Mouse (Mus musculus) retina, postnatal 7 days (tissue): ENCODE measurements at regions not wholly inside any gene's neighbourhood (a gene's known extent, or its start where the extent isn't known, plus 50 kb on each side); places are given as distances from the start of the nearest gene placed in this dataset.

Source experiments
- DNase-seq: peaks from one replicate; pipeline ENCODE4 v3.0.0-alpha.2; 2012; ENCODE audit warnings: low read depth, low spot score

- no peak for DNase-seq
Measured at GRCm38 (mm10) chr14:62057096-62057495, 235.3 kb upstream of the Rnaseh2b start.

GRCm38 (mm10) chr14:62058100-62058499, 234.3 kb upstream of the Rnaseh2b start:
- DNase-seq, result no peak

GRCm38 (mm10) chr14:62071140-62071539, 221.2 kb upstream of the Rnaseh2b start:
- DNase-seq, result no peak

DNA sequence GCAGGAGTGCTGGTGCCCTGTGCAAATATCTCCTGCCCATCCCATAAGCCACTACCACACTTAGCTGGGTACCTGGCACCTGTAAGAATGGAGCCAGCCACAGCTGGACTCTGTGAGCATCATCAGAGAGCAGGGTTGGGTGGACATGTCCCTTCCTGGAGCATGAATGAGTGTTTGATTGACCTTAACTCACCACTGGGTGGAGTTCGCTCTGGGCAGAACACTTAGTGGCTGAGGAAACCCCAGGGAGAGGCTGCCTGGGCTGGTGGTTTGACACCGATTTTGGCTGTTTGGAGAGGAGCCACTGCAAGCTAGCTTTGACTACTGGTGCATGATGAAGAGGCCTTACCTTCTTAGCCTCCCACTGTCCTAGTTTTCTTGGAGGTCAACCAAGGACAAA, 208.3 kb upstream of the Rnaseh2b start:
- DNase-seq, result no peak

DNA sequence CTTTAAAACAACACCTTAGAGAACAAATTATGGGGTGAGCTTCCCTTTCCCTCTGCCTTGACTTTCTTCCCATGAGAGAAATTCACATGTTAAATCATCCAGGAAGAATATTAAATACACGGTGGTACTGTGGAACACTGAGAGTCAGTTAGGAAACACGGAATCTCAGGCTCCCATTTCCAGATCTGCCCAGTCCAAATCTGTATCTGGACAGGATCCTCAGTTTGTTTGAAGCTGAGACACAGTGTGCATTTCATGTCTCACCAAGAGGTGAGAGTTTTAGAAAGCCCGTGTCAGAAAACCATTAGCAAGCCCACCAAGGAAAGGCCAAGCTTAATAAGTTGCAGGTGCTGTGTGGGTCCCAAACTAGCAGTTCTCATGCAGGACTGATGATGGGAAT, 204.2 kb upstream of the Rnaseh2b start:
- DNase-seq, result no peak

DNA sequence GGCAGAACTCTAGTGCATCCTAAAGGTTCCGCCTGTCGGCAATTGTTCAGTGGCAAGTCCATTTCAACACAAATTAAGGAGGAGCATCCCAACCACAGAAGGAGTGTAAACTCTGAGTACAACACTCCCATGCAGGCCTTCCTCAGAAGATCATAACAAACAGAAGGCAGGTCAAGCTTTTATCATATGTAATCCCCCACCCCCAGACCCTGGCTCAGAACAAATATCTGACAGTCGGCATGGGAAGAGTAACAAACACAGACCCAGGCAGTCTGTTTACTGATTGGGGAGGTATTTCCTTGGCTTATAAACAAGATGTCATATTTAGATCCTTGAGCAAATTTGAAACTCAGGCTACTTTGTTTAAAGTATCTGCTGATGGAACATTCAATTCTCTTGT, 174.9 kb upstream of the Rnaseh2b start:
- DNase-seq, result no peak

- DNase-seq, result no peak
Measured at GRCm38 (mm10) chr14:62118542-62118953, 173.8 kb upstream of the Rnaseh2b start.

GRCm38 (mm10) chr14:62128918-62129317, 163.5 kb upstream of the Rnaseh2b start:
- DNase-seq, result no peak

DNA sequence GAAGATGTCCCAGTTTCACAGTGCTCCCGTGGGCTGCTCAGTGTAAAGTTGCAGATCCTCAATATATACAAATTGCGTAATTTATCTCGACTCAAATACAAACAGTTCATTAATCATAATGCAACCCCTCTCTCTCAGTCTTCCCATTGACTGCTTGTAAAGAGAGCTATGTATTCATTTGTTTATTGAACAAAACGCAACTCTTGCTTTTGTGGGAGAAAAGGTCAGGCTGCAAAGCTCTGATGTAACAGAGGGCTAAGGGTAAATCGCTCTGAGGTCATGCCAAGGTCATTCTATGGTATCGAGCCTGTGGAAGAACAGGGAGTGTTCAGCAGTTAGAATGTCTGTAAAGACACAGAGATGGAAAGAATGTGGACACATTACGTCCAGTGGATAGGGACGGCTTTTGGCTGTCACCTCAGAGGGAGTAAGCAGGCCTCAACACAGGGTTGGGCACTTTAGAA, 160.0 kb upstream of the Rnaseh2b start:
- DNase-seq, result no peak

- DNase-seq, result no peak
Measured at GRCm38 (mm10) chr14:62137981-62138380, 154.4 kb upstream of the Rnaseh2b start.

- no peak for DNase-seq
Measured at GRCm38 (mm10) chr14:62144385-62145030, 147.9 kb upstream of the Rnaseh2b start.

- DNase-seq, result no peak
Measured at GRCm38 (mm10) chr14:62157038-62157716, 135.2 kb upstream of the Rnaseh2b start.

GRCm38 (mm10) chr14:62159690-62160089, 132.7 kb upstream of the Rnaseh2b start:
- no peak for DNase-seq

GRCm38 (mm10) chr14:62163120-62163796, 129.1 kb upstream of the Rnaseh2b start:
- DNase-seq, result no peak

- DNase-seq, result no peak
Measured at GRCm38 (mm10) chr14:62164918-62165317, 127.5 kb upstream of the Rnaseh2b start.

DNA sequence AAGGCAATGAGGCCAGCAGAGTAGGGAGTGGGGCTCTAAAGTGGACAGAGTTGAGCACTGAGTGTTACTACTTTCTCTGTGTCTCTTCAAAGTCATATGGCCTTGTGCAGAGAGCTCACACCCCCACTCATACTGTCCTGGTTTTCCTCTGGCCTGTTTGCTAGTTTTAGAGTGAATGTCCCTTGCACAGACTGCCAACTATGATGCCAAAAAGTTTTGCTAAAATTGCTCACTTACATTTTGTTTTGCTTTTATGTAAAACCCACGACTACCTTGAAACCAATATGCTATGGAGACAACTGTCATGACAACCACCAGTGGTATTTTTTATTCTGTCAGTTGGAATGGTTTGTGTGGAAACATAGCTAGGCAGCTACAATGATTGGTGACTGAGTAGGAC, 126.4 kb upstream of the Rnaseh2b start:
- no peak for DNase-seq

- DNase-seq, result no peak
Measured at GRCm38 (mm10) chr14:62166596-62166995, 125.8 kb upstream of the Rnaseh2b start.

DNA sequence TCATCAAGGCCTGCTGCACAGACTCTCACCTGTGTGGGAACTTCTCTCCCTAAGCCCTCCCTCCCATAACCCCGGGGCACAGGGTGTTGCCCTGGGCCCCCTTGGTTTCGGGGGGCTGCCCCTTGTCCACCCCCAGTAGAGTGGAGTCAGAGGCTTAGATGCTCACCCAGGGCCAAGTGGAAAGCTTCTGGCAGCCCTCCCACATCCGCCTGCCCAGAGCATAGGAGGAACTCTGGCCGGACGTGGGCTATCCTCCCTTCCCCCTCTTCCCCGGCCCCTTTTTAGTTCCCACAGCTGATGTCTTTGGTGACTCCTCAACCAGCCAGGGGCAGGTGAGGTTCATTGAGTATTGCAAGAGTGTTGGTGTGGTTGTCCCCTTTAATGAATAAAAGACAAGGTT, 125.3 kb upstream of the Rnaseh2b start:
- no peak for DNase-seq

- DNase-seq, result no peak
Measured at GRCm38 (mm10) chr14:62168711-62169110, 123.7 kb upstream of the Rnaseh2b start.

- no peak for DNase-seq
Measured at GRCm38 (mm10) chr14:62170385-62170784, 122.0 kb upstream of the Rnaseh2b start.

GRCm38 (mm10) chr14:62171256-62172047, 120.9 kb upstream of the Rnaseh2b start:
- no peak for DNase-seq
